Mouse (Mus musculus): Measurements from ENCODE around the gene Dlat. TPM values are rescaled to one million over a fixed set of nuclear protein-coding genes. Genes with fewer than 3 reads are reported as not detected.

Dlat gene
- polyA plus RNA-seq, 1 experiment = 42.1 TPM

GRCm38 (mm10) chr9:50686866-50687652 is 27.5 kb upstream of the Dlat start:
- Histone ChIP-seq H3ac (ENCODE audit: control insufficient read depth, insufficient read length, low read depth) (no peak overlapping the region), H3K79me2 (ENCODE audit: control insufficient read depth, insufficient read depth) (no peaks in the 10 kb centered on the region), H3K4me3 (ENCODE audit: insufficient read depth, poor library complexity, severe bottlenecking) (no peak overlapping the region), H3K36me3 (ENCODE audit: control insufficient read depth, insufficient read depth) (no peaks in the 10 kb centered on the region), H3K27me3 (ENCODE audit: control insufficient read depth, insufficient read depth, insufficient read length) (no peaks in the 10 kb centered on the region), H3K79me3 (ENCODE audit: low read depth) (no peaks in the 10 kb centered on the region)
- peak; percentile 25 for TF ChIP-seq FOSL1 (IDR thresholded peaks at IDR 0.05; ENCODE audit: insufficient read depth, low read length, poor library complexity, severe bottlenecking)
- no peak for TF ChIP-seq MYOG (IDR thresholded peaks at IDR 0.05; ENCODE audit: control insufficient read depth, extremely low read depth, insufficient read length)
- no peak for TF ChIP-seq USF1 (IDR thresholded peaks at IDR 0.05; ENCODE audit: low read depth)
- no peak for TF ChIP-seq CEBPB (IDR thresholded peaks at IDR 0.05; ENCODE audit: low read depth)

GRCm38 (mm10) chr9:50681727-50682126 is 22.1 kb upstream of the Dlat start:
- no peak overlapping the region for H3ac ChIP-seq (ENCODE audit: control insufficient read depth, insufficient read length, low read depth)
- H3K79me2 ChIP-seq (ENCODE audit: control insufficient read depth, insufficient read depth) = no peaks in the 10 kb centered on the region
- H3K4me3 ChIP-seq (ENCODE audit: insufficient read depth, poor library complexity, severe bottlenecking) = no peak overlapping the region
- no peaks in the 10 kb centered on the region for H3K27me3 ChIP-seq (ENCODE audit: control insufficient read depth, insufficient read depth, insufficient read length)
- H3K36me3 ChIP-seq (ENCODE audit: control insufficient read depth, insufficient read depth) = no peaks in the 10 kb centered on the region
- TF ChIP-seq MYOG (IDR thresholded peaks at IDR 0.05; ENCODE audit: control insufficient read depth, extremely low read depth, insufficient read length) (no peak), MYOD1 (IDR thresholded peaks at IDR 0.05; ENCODE audit: control insufficient read depth, insufficient read length, low read depth) (no peak), CEBPB (IDR thresholded peaks at IDR 0.05; ENCODE audit: low read depth) (no peak), USF1 (IDR thresholded peaks at IDR 0.05; ENCODE audit: low read depth) (no peak), FOSL1 (IDR thresholded peaks at IDR 0.05; ENCODE audit: insufficient read depth, low read length, poor library complexity, severe bottlenecking) (no peak), MAX (IDR thresholded peaks at IDR 0.05) (no peak), CTCF (IDR thresholded peaks at IDR 0.05; ENCODE audit: control insufficient read depth, insufficient read depth, insufficient read length) (no peak)
- H3K79me3 ChIP-seq (ENCODE audit: low read depth) = no peaks in the 10 kb centered on the region

GRCm38 (mm10) chr9:50679406-50679805 is 19.8 kb upstream of the Dlat start:
- Histone ChIP-seq H3K79me2 (ENCODE audit: control insufficient read depth, insufficient read depth) (no peaks in the 10 kb centered on the region), H3K4me3 (ENCODE audit: insufficient read depth, poor library complexity, severe bottlenecking) (no peak overlapping the region), H3K79me3 (ENCODE audit: low read depth) (no peaks in the 10 kb centered on the region), H3ac (ENCODE audit: control insufficient read depth, insufficient read length, low read depth) (no peak overlapping the region), H3K36me3 (ENCODE audit: control insufficient read depth, insufficient read depth) (no peaks in the 10 kb centered on the region), H3K27me3 (ENCODE audit: control insufficient read depth, insufficient read depth, insufficient read length) (no peaks in the 10 kb centered on the region)
- no peak for TF ChIP-seq MAX (IDR thresholded peaks at IDR 0.05)

- Histone ChIP-seq H3K4me3 (ENCODE audit: insufficient read depth, poor library complexity, severe bottlenecking) (no peak overlapping the region), H3K27me3 (ENCODE audit: control insufficient read depth, insufficient read depth, insufficient read length) (no peaks in the 10 kb centered on the region), H3K79me2 (ENCODE audit: control insufficient read depth, insufficient read depth) (no peaks in the 10 kb centered on the region), H3K79me3 (ENCODE audit: low read depth) (no peaks in the 10 kb centered on the region), H3K36me3 (ENCODE audit: control insufficient read depth, insufficient read depth) (no peaks in the 10 kb centered on the region), H3ac (ENCODE audit: control insufficient read depth, insufficient read length, low read depth) (no peak overlapping the region)
- TF ChIP-seq MYOD1 (IDR thresholded peaks at IDR 0.05; ENCODE audit: control insufficient read depth, insufficient read length, low read depth) = no peak
- no peak for TF ChIP-seq CEBPB (IDR thresholded peaks at IDR 0.05; ENCODE audit: low read depth)
- no peak for TF ChIP-seq MYOG (IDR thresholded peaks at IDR 0.05; ENCODE audit: control insufficient read depth, extremely low read depth, insufficient read length)
- TF ChIP-seq MAX (IDR thresholded peaks at IDR 0.05) = no peak
- no peak for TF ChIP-seq CTCF (IDR thresholded peaks at IDR 0.05; ENCODE audit: control insufficient read depth, insufficient read depth, insufficient read length)
- no peak for TF ChIP-seq FOSL1 (IDR thresholded peaks at IDR 0.05; ENCODE audit: insufficient read depth, low read length, poor library complexity, severe bottlenecking)
- TF ChIP-seq USF1 (IDR thresholded peaks at IDR 0.05; ENCODE audit: low read depth) = no peak
Observed at GRCm38 (mm10) chr9:50674771-50675170, 15.2 kb upstream of the Dlat start.

GRCm38 (mm10) chr9:50670690-50671089 is 11.1 kb upstream of the Dlat start:
- Histone ChIP-seq H3K79me3 (ENCODE audit: low read depth) (no peaks in the 10 kb centered on the region), H3K27me3 (ENCODE audit: control insufficient read depth, insufficient read depth, insufficient read length) (no peaks in the 10 kb centered on the region), H3K79me2 (ENCODE audit: control insufficient read depth, insufficient read depth) (no peaks in the 10 kb centered on the region), H3ac (ENCODE audit: control insufficient read depth, insufficient read length, low read depth) (no peak overlapping the region), H3K36me3 (ENCODE audit: control insufficient read depth, insufficient read depth) (no peaks in the 10 kb centered on the region), H3K4me3 (ENCODE audit: insufficient read depth, poor library complexity, severe bottlenecking) (no peak overlapping the region)
- TF ChIP-seq CEBPB (IDR thresholded peaks at IDR 0.05; ENCODE audit: low read depth) (no peak), CTCF (IDR thresholded peaks at IDR 0.05; ENCODE audit: control insufficient read depth, insufficient read depth, insufficient read length) (peak; percentile 32)

GRCm38 (mm10) chr9:50667579-50668498 is 8.3 kb upstream of the Dlat start:
- TF ChIP-seq CEBPB (IDR thresholded peaks at IDR 0.05; ENCODE audit: low read depth) = no peak
- no peak for TF ChIP-seq MAX (IDR thresholded peaks at IDR 0.05)
- TF ChIP-seq MYOD1 (IDR thresholded peaks at IDR 0.05; ENCODE audit: control insufficient read depth, insufficient read length, low read depth) = no peak
- no peak for TF ChIP-seq FOSL1 (IDR thresholded peaks at IDR 0.05; ENCODE audit: insufficient read depth, low read length, poor library complexity, severe bottlenecking)
- no peak for TF ChIP-seq CTCF (IDR thresholded peaks at IDR 0.05; ENCODE audit: control insufficient read depth, insufficient read depth, insufficient read length)
- TF ChIP-seq MYOG (IDR thresholded peaks at IDR 0.05; ENCODE audit: control insufficient read depth, extremely low read depth, insufficient read length) = no peak
- TF ChIP-seq USF1 (IDR thresholded peaks at IDR 0.05; ENCODE audit: low read depth) = no peak
- Histone ChIP-seq H3K4me3 (ENCODE audit: insufficient read depth, poor library complexity, severe bottlenecking) (no peak overlapping the region), H3K79me3 (ENCODE audit: low read depth) (no peaks in the 10 kb centered on the region), H3K36me3 (ENCODE audit: control insufficient read depth, insufficient read depth) (no peaks in the 10 kb centered on the region), H3K27me3 (ENCODE audit: control insufficient read depth, insufficient read depth, insufficient read length) (no peaks in the 10 kb centered on the region), H3ac (ENCODE audit: control insufficient read depth, insufficient read length, low read depth) (no peak overlapping the region), H3K79me2 (ENCODE audit: control insufficient read depth, insufficient read depth) (no peaks in the 10 kb centered on the region)
